In the genomic region with DNA sequence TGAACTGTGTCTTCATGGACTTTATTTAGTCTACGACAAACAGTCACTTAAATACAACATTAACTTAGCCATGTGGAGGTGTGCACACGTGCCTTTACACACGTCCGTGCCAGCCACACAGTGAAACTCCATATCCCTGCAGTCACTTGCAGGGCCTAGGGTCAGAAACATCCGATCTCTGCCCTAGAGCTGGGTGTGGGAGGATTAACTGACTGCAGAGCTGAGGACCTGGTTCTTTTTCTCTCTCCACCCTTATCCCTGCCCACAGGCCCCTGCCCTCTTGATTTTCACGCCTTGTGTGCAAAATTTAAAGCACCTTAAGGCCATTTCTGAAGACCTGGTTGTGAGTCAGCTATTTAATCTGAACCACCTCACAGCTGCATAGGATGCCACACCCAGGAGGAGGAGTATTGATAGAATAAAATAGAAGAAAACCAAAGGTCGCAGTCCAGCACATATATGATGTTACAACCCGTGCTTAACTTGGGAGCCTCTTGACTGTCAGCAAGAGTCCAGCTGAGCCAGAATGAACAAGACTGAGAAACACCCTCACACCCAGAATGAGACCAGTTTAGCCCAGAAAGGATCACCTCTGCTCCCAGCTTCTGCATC, we compare ENCODE assay signal across 14 mouse cellular contexts. TPM values are rescaled to one million over a fixed set of nuclear protein-coding genes. Genes with fewer than 3 reads are reported as not detected.
DNase-seq lines count a peak whose midpoint lies in the region; ATAC-seq and TF ChIP-seq lines count a peak whose summit lies in the region.
"Had no signal": no experiment of that assay in that cellular context is flagged by ENCODE, and none has a peak within 500 bp of the region (broad histone marks: within the 10 kb centered on the region; RNA-seq: fewer than 3 reads in every experiment).

Gene Nlrp6, plus strand, starts transcription at position 485 of the 612 bp plus-strand sequence.

- no peaks in the 10 kb centered on the region; the same call in 1 of the 2 replicates for H3K4me1 ChIP-seq in forebrain, embryonic 14.5 days (ENCODE audit: control insufficient read depth, insufficient read depth, low read length)
- H3K4me1 ChIP-seq in forebrain, embryonic 10.5 days, result peaks cover 21% of the 10 kb centered on the region
- peaks cover 100% of the 10 kb centered on the region for H3K4me1 ChIP-seq in megakaryocyte, embryonic 14.5 days
- 0 out of 2 replicates have a peak, but pooled peaks cover 2% of the 10 kb centered on the region for H3K4me1 ChIP-seq in stomach, postnatal 0 days (replicated peaks; ENCODE audit: control insufficient read depth, insufficient read depth)

- H3K9me3 ChIP-seq in forebrain, embryonic 14.5 days (replicated peaks; ENCODE audit: control insufficient read depth, low read length), result no peaks in the 10 kb centered on the region
- no peaks in the 10 kb centered on the region for H3K9me3 ChIP-seq in forebrain, embryonic 10.5 days
- no peaks in the 10 kb centered on the region for H3K9me3 ChIP-seq in megakaryocyte, embryonic 14.5 days
- H3K9me3 ChIP-seq in stomach, postnatal 0 days (ENCODE audit: control insufficient read depth, low read length), result no peaks in the 10 kb centered on the region
- H3K9me3 ChIP-seq: embryonic facial prominence, embryonic 15.5 days had no signal

- no peak for ATAC-seq in forebrain, embryonic 14.5 days
- no peak for ATAC-seq in megakaryocyte, adult 5-6 weeks (ENCODE audit: poor library complexity, severe bottlenecking)
- ATAC-seq in stomach, postnatal 0 days (ENCODE audit: low FRiP score, low TSS enrichment), result peak; percentile 58

- H3K4me2 ChIP-seq in forebrain, embryonic 14.5 days (ENCODE audit: low read length), result no peak within 1 kb of the TSS; the same call in 1 of the 2 replicates
- H3K4me2 ChIP-seq in stomach, postnatal 0 days (replicated peaks; ENCODE audit: low read depth), result no peak within 1 kb of the TSS

- TF ChIP-seq EP300 in stomach, postnatal 0 days (optimal IDR thresholded peaks at IDR 0.05), result no peak

- DNase-seq in forebrain, embryonic 14.5 days (ENCODE audit: low spot score), result no peak
- no peak for DNase-seq in forebrain, embryonic 10.5 days (ENCODE audit: extremely low spot score, low spot score)
- DNase-seq in large intestine, adult 2 months (ENCODE audit: low read depth, low spot score), result no peak
- DNase-seq in stomach, postnatal 0 days (ENCODE audit: low spot score), result no peak
- no peak for DNase-seq in spleen, adult 12 weeks (ENCODE audit: low spot score)
- no peak for DNase-seq in layer of hippocampus, adult 11-12 months (ENCODE audit: low spot score)
- DNase-seq: adrenal gland, postnatal 25 days; cerebellum, postnatal 36 days; heart, postnatal 10 days; lung, postnatal 10 days; right cerebral cortex, postnatal 4 days had no signal

- no peaks in the 10 kb centered on the region for H3K36me3 ChIP-seq in forebrain, embryonic 14.5 days (ENCODE audit: control insufficient read depth, insufficient read depth, low read length)
- no peaks in the 10 kb centered on the region for H3K36me3 ChIP-seq in forebrain, embryonic 10.5 days (replicated peaks)
- H3K36me3 ChIP-seq in megakaryocyte, embryonic 14.5 days (replicated peaks; ENCODE audit: low read length), result peaks cover 33% of the 10 kb centered on the region
- H3K36me3 ChIP-seq in stomach, postnatal 0 days (ENCODE audit: control insufficient read depth, insufficient read depth, low read length), result no peaks in the 10 kb centered on the region
- H3K36me3 ChIP-seq: embryonic facial prominence, embryonic 15.5 days had no signal

- 0 out of 2 replicates have a peak within 1 kb of the TSS, but pooled peaks have one; percentile 42 for H3K4me3 ChIP-seq in forebrain, embryonic 14.5 days (ENCODE audit: low read depth, low read length)
- no peak within 1 kb of the TSS for H3K4me3 ChIP-seq in forebrain, embryonic 10.5 days
- peak within 1 kb of the TSS; percentile 91 for H3K4me3 ChIP-seq in megakaryocyte, embryonic 14.5 days (replicated peaks)
- no peak within 1 kb of the TSS for H3K4me3 ChIP-seq in stomach, postnatal 0 days (ENCODE audit: low read depth, low read length)

- WGBS in forebrain, embryonic 14.5 days, result 77% methylated on average over 8 of the region's 8 CpGs
- WGBS in forebrain, embryonic 10.5 days, result 74% methylated on average over 8 of the region's 8 CpGs
- 28% methylated on average over 8 of the region's 8 CpGs for WGBS in large intestine, adult 2 months
- WGBS in stomach, postnatal 0 days, result 51% methylated on average over 8 of the region's 8 CpGs

- H3K27me3 ChIP-seq in forebrain, embryonic 14.5 days (replicated peaks; ENCODE audit: control insufficient read depth, insufficient read depth, low read length), result peaks cover 47% of the 10 kb centered on the region
- peaks cover 90% of the 10 kb centered on the region for H3K27me3 ChIP-seq in forebrain, embryonic 10.5 days (ENCODE audit: poor library complexity, severe bottlenecking)
- no peaks in the 10 kb centered on the region for H3K27me3 ChIP-seq in megakaryocyte, embryonic 14.5 days (replicated peaks)
- H3K27me3 ChIP-seq in stomach, postnatal 0 days (ENCODE audit: control insufficient read depth, insufficient read depth, low read length), result peaks cover 12% of the 10 kb centered on the region; the same call in 1 of the 2 replicates

- H3K27ac ChIP-seq in forebrain, embryonic 14.5 days (ENCODE audit: low read depth, low read length), result no peak within 1 kb of the TSS
- no peak within 1 kb of the TSS for H3K27ac ChIP-seq in forebrain, embryonic 10.5 days
- H3K27ac ChIP-seq in stomach, postnatal 0 days (replicated peaks), result no peak within 1 kb of the TSS
- H3K27ac ChIP-seq: embryonic facial prominence, embryonic 15.5 days had no signal

- no peak within 1 kb of the TSS for H3K9ac ChIP-seq in forebrain, embryonic 14.5 days (ENCODE audit: low read length)
- H3K9ac ChIP-seq in stomach, postnatal 0 days (ENCODE audit: low read length), result no peak within 1 kb of the TSS
- H3K9ac ChIP-seq: embryonic facial prominence, embryonic 15.5 days had no signal

- TF ChIP-seq CTCF in stomach, postnatal 0 days (IDR thresholded peaks at IDR 0.05; ENCODE audit: low read depth), result no peak

RNA-seq across cellular contexts. Expression of gene Nlrp6, which starts in this region (rescaled TPM):
- 0.37 and 0.73 TPM in 2 replicates for polyA plus RNA-seq in forebrain, embryonic 14.5 days (2014; fragmentation: Nextera tagmentation; extraction: Ambion mirVana)
- polyA plus RNA-seq in forebrain, embryonic 10.5 days (2016; fragmentation: Nextera tagmentation; extraction: Ambion mirVana), result 0.06 and 0.10 TPM in 2 replicates
- polyA plus RNA-seq in megakaryocyte, embryonic 14.5 days (2012; ENCODE audit: insufficient read depth, low replicate concordance), result 18.0 and 21.3 TPM in 2 replicates
- total RNA-seq in megakaryocyte, adult 5-6 weeks (2015), result not detected in 2 replicates
- total RNA-seq in megakaryocyte, adult 5-6 weeks (2017), result not detected in 2 replicates
- 93.6 and 138 TPM in 2 replicates for polyA plus RNA-seq in large intestine, adult 2 months (2012; rRNA removed)
- 1.6 and 1.7 TPM in 2 replicates for polyA plus RNA-seq in stomach, postnatal 0 days (2015; fragmentation: Nextera tagmentation; extraction: Ambion mirVana)
- total RNA-seq: heart, postnatal 10 days had no signal

Comparison
In these comparisons a context has a peak if more than half of its experiments do, and no peak if none do; other contexts are left out.
1. H3K4me3 ChIP-seq: peak in forebrain, embryonic 14.5 days (single experiment) and megakaryocyte, embryonic 14.5 days (single experiment); none in forebrain, embryonic 10.5 days (single experiment) and stomach, postnatal 0 days (single experiment).